Mouse (Mus musculus) forebrain, embryonic 10.5 days (tissue): ENCODE results near the gene Samd13. TPM values are rescaled to one million over a fixed set of nuclear protein-coding genes. Genes with fewer than 3 reads are reported as not detected.
A peak's percentile ranks its signal among the peaks of the same experiment; 100 is the strongest.

ENCODE experiments used
- DNase-seq: peaks from one replicate; pipeline ENCODE4 v3.0.0-alpha.2; 2017; ENCODE audit warnings: low spot score; ENCODE audit errors: extremely low spot score
- H3K27ac ChIP-seq: fragments of 300-500 bp; sonication (generic); 2 replicates; pipeline ENCODE4 v1.5.1; 2016; ENCODE audit warnings: mild to moderate bottlenecking
- H3K27me3 ChIP-seq: fragments of 300-500 bp; sonication (generic); 2 replicates; pipeline ENCODE4 v1.6.1; 2016; ENCODE audit warnings: mild to moderate bottlenecking; ENCODE audit not compliant: poor library complexity, severe bottlenecking
- H3K36me3 ChIP-seq: fragments of 300-500 bp; sonication (generic); replicated peaks from 2 replicates; pipeline ENCODE4 v1.6.1; 2016; ENCODE audit warnings: mild to moderate bottlenecking, moderate library complexity
- H3K4me1 ChIP-seq: fragments of 300-500 bp; sonication (generic); 2 replicates; pipeline ENCODE4 v1.6.1; 2016
- H3K4me3 ChIP-seq: fragments of 300-500 bp; sonication (generic); 2 replicates; pipeline ENCODE4 v1.5.1; 2016; ENCODE audit warnings: mild to moderate bottlenecking, moderate library complexity
- H3K9me3 ChIP-seq: fragments of 300-500 bp; sonication (generic); 2 replicates; pipeline ENCODE4 v1.6.1; 2016; ENCODE audit warnings: mild to moderate bottlenecking, moderate library complexity
- WGBS: fragments of 180-500 bp; shearing (Covaris S2); methylation state at CpG from one replicate; pipeline ENCODE4 v1.1.7; 2016; 5-methylcytosine and 5-hydroxymethylcytosine counted together
- polyA plus RNA-seq: library from polyadenylated mRNA; unstranded; fragments of >200 nt; fragmentation: Nextera tagmentation; extraction: Ambion mirVana; gene quantifications from 2 replicates; pipeline ENCODE4 v1.2.1, GENCODE M21; 2016

The Samd13 gene
- polyA plus RNA-seq: 0.62 and 1.2 TPM in 2 replicates

- peak; percentile 77 for DNase-seq
- Histone ChIP-seq H3K4me3 (peak within 1 kb of the TSS; percentile 63), H3K9me3 (no peaks in the 10 kb centered on the region), H3K4me1 (peaks cover 25% of the 10 kb centered on the region), H3K36me3 (no peaks in the 10 kb centered on the region), H3K27ac (peak within 1 kb of the TSS; percentile 87), H3K27me3 (peaks cover 33% of the 10 kb centered on the region)
- 4% methylated on average over 50 of the region's 50 CpGs for WGBS
These were observed at the start of gene Samd13 for GRCm38 (mm10) chr3:146684811-146685675. Gene Samd13 (minus strand): TSS chr3:146685592.

DNA sequence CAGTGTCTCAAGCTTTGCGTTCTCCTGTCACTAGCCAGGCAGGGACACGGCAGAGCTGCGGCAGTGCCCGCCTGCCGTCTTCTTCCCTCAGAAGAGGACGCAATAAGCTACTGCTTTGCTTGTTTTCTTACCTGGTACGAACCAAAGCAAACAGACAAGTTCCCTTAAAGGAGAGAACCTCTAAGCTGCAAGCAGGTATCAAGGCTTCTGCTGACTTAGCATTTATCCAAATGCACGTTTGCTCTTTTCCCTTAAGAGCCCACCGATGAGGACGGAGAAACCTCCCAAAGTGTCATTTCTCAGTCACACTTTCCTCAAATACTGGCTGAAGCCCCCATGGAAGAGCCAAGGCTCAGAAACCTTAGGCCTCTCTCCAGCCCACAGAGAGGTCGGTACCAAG lies 46.1 kb upstream of the Samd13 start:
- DNase-seq: no peak
- H3K4me3 ChIP-seq: no peak overlapping the region
- H3K4me1 ChIP-seq: no peaks in the 10 kb centered on the region
- peaks cover under 1% of the 10 kb centered on the region; the same call in 1 of the 2 replicates for H3K9me3 ChIP-seq
- no peak overlapping the region for H3K27ac ChIP-seq
- 93% methylated on average over 11 of the region's 11 CpGs for WGBS
- no peaks in the 10 kb centered on the region for H3K27me3 ChIP-seq
- H3K36me3 ChIP-seq: peaks cover 80% of the 10 kb centered on the region

DNA sequence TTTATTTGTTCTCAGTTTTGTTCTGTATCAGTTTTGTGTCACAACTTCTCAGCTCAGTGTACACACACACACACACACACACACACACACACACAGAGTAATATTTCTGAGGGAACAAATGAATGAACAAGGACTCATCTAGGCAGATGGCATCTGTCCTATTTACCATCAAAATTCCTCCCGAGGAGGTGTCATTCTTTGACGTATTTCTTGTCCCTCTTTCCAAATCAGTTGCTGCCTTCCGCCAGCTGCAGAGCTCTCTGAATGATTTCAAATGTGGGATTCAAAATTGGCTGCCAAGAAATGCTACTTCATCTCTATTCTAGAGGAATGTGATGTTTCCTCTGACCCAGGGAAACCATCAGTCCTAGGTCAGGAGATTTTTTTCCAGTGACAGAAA lies 37.6 kb upstream of the Samd13 start:
- H3K9me3 ChIP-seq: peaks cover 5% of the 10 kb centered on the region; the same call in 1 of the 2 replicates
- peaks cover 6% of the 10 kb centered on the region; the same call in 1 of the 2 replicates for H3K4me1 ChIP-seq
- DNase-seq: no peak
- H3K27ac ChIP-seq: no peak overlapping the region
- H3K36me3 ChIP-seq: peaks cover 30% of the 10 kb centered on the region
- H3K27me3 ChIP-seq: no peaks in the 10 kb centered on the region
- no peak overlapping the region for H3K4me3 ChIP-seq
- 80% methylated on average over 3 of the region's 3 CpGs for WGBS

DNA sequence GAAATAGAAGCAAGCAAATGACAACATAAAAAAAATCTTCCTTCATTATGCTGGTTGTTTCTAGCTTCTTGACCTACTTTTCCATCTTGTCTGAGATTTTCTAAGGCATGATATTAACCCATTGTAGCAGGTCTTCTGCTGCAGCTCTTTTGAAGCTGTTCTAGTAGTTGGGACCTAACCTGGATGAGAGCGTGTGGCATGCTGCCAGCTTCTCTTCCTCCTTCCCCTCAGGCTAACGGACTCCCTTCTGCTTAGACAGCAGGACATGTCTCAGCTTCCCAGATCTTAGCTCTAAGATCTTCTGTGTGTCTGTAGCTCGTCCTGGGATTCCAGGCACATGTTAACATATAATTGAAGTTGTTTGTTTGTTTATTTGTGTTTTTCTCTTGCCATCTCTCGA lies 34.3 kb upstream of the Samd13 start:
- DNase-seq: no peak
- H3K4me1 ChIP-seq: peaks cover 6% of the 10 kb centered on the region; the same call in 1 of the 2 replicates
- H3K27ac ChIP-seq: no peak overlapping the region
- no peaks in the 10 kb centered on the region for H3K36me3 ChIP-seq
- WGBS: 86% methylated on average over 4 of the region's 4 CpGs
- H3K27me3 ChIP-seq: no peaks in the 10 kb centered on the region
- no peaks in the 10 kb centered on the region for H3K9me3 ChIP-seq
- no peak overlapping the region for H3K4me3 ChIP-seq

GRCm38 (mm10) chr3:146718251-146718650 lies 32.9 kb upstream of the Samd13 start:
- no peak for DNase-seq
- Histone ChIP-seq H3K4me1 (peaks cover 3% of the 10 kb centered on the region; the same call in 1 of the 2 replicates), H3K9me3 (no peaks in the 10 kb centered on the region), H3K36me3 (no peaks in the 10 kb centered on the region), H3K4me3 (no peak overlapping the region), H3K27ac (no peak overlapping the region), H3K27me3 (no peaks in the 10 kb centered on the region)
- WGBS: 72% methylated on average over 5 of the region's 5 CpGs

DNA sequence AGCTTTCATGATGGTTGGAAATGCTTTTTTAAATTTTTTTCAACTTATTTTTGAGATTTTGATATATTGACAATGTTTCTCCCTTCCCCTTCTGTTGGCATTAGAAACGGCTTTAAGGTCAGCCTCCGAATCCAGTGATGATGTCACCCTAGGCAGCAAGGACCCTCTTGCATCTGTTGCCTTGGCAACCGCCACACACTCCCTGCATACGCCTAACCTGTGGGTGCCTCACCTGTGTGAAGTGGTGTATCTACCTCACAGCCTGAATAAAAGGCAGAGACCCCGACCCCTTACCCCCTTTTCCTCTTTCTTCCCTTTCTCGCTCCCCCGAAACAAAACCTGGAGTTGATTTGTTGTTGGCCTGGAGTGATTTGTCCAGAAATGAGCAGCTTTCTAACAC lies 26.9 kb upstream of the Samd13 start:
- no peak for DNase-seq
- H3K4me3 ChIP-seq: no peak overlapping the region
- H3K36me3 ChIP-seq: no peaks in the 10 kb centered on the region
- WGBS: 78% methylated on average over 7 of the region's 7 CpGs
- H3K27ac ChIP-seq: no peak overlapping the region
- H3K9me3 ChIP-seq: no peaks in the 10 kb centered on the region
- H3K4me1 ChIP-seq: no peaks in the 10 kb centered on the region
- no peaks in the 10 kb centered on the region for H3K27me3 ChIP-seq

- H3K4me3 ChIP-seq: no peak overlapping the region
- H3K27ac ChIP-seq: no peak overlapping the region
- no peaks in the 10 kb centered on the region for H3K9me3 ChIP-seq
- H3K27me3 ChIP-seq: no peaks in the 10 kb centered on the region
- no peak for DNase-seq
- H3K4me1 ChIP-seq: no peaks in the 10 kb centered on the region
- WGBS: 71% methylated on average over 6 of the region's 6 CpGs
- no peaks in the 10 kb centered on the region for H3K36me3 ChIP-seq
These were observed 26.2 kb upstream of the Samd13 start for GRCm38 (mm10) chr3:146711559-146711958.

GRCm38 (mm10) chr3:146711084-146711483 lies 25.7 kb upstream of the Samd13 start:
- WGBS: 83% methylated on average over 7 of the region's 7 CpGs
- H3K4me1 ChIP-seq: no peaks in the 10 kb centered on the region
- no peaks in the 10 kb centered on the region for H3K27me3 ChIP-seq
- H3K27ac ChIP-seq: no peak overlapping the region
- no peaks in the 10 kb centered on the region for H3K9me3 ChIP-seq
- no peak overlapping the region for H3K4me3 ChIP-seq
- H3K36me3 ChIP-seq: no peaks in the 10 kb centered on the region
- DNase-seq: no peak

- 81% methylated on average over 1 of the region's 1 CpGs for WGBS
- Histone ChIP-seq H3K4me1 (no peaks in the 10 kb centered on the region), H3K9me3 (no peaks in the 10 kb centered on the region), H3K4me3 (no peak overlapping the region), H3K27ac (no peak overlapping the region), H3K27me3 (no peaks in the 10 kb centered on the region), H3K36me3 (no peaks in the 10 kb centered on the region)
- no peak for DNase-seq
These were observed 23.7 kb upstream of the Samd13 start for GRCm38 (mm10) chr3:146709086-146709485.

DNA sequence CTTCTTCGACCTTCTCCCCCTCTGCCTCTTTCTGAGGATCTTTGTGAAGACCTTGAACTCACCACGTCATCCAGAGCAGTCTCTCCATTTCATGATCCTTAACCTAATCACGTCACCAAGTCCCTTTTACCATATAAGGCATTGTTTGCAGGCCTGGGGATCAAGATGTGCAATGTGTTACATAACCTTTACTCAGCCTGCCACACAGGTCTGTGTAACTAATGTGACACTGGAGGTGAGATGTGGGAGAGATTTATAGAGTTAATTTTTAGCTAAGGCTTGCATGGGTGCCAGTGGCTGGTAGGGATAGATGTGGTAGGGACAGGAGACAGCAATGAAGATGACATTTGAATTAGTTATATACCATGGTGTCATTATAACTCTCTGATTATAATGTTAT lies 23.0 kb upstream of the Samd13 start:
- Histone ChIP-seq H3K27me3 (no peaks in the 10 kb centered on the region), H3K9me3 (no peaks in the 10 kb centered on the region), H3K27ac (no peak overlapping the region), H3K4me3 (no peak overlapping the region), H3K36me3 (no peaks in the 10 kb centered on the region), H3K4me1 (peaks cover 4% of the 10 kb centered on the region)
- DNase-seq: no peak
- WGBS: 84% methylated on average over 3 of the region's 3 CpGs

- Histone ChIP-seq H3K9me3 (no peaks in the 10 kb centered on the region), H3K4me1 (peaks cover 6% of the 10 kb centered on the region)
- 92% methylated on average over 4 of the region's 4 CpGs for WGBS
These were observed 18.7 kb upstream of the Samd13 start for GRCm38 (mm10) chr3:146704099-146704498.

GRCm38 (mm10) chr3:146700051-146700450 lies 14.7 kb upstream of the Samd13 start:
- H3K27ac ChIP-seq: no peak overlapping the region
- H3K27me3 ChIP-seq: no peaks in the 10 kb centered on the region
- no peak for DNase-seq
- WGBS: 86% methylated on average over 11 of the region's 11 CpGs
- H3K36me3 ChIP-seq: no peaks in the 10 kb centered on the region
- H3K9me3 ChIP-seq: no peaks in the 10 kb centered on the region
- H3K4me3 ChIP-seq: no peak overlapping the region
- peaks cover 12% of the 10 kb centered on the region for H3K4me1 ChIP-seq

More at GRCm38 (mm10) chr3:146704099-146704498, 18.7 kb upstream of the Samd13 start:
- Histone ChIP-seq H3K36me3 (no peaks in the 10 kb centered on the region), H3K4me3 (no peak overlapping the region), H3K27me3 (no peaks in the 10 kb centered on the region), H3K27ac (no peak overlapping the region)
- DNase-seq: no peak

DNA sequence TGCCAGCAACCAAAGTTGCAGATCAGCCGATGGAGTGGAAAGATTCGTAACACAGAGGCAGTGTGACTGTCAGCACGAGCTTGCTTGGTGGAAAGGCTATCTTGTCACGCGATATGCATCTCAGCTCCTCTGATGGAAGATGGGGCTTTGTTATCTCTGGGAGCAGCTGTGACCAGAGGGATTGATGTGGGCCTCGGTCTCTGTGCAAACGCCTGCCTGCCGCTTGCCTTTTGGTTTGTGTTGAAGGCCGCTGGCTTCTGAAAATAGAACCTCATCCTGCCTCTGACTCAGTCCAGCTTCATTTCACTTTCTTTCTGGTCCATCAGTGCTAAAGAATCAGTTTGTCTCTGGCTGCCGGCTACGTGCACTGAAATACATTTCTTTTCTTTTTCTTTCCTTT lies 13.6 kb upstream of the Samd13 start:
- 82% methylated on average over 11 of the region's 11 CpGs for WGBS

More for the DNA sequence above, 13.6 kb upstream of the Samd13 start:
- H3K4me1 ChIP-seq: peaks cover 12% of the 10 kb centered on the region
- H3K9me3 ChIP-seq: no peaks in the 10 kb centered on the region
- H3K27ac ChIP-seq: no peak overlapping the region
- no peaks in the 10 kb centered on the region for H3K36me3 ChIP-seq
- H3K27me3 ChIP-seq: no peaks in the 10 kb centered on the region
- no peak for DNase-seq
- no peak overlapping the region for H3K4me3 ChIP-seq
